Mouse (Mus musculus): Measurements from ENCODE around the gene Hist1h2ao.
A peak's percentile ranks its signal among the peaks of the same experiment; 100 is the strongest.
"Not testable (repeated sequence)": the region's sequence is repeated elsewhere in the genome, so short reads cannot be mapped to it uniquely, and the experiment has no call there.

Hist1h2ao gene

GRCm38 (mm10) chr13:21811074-21811473, 809 bp downstream of the Hist1h2ao start:
- not testable (repeated sequence) for DNase-seq (ENCODE audit: low spot score in 2 of 2)

GRCm38 (mm10) chr13:21811539-21811938, 1.3 kb downstream of the Hist1h2ao start, which contains the start of gene Hist1h4m:
Gene Hist1h4m, plus strand, starts transcription at chr13:21811746.
- peak; percentile 64 to 78 for DNase-seq (ENCODE audit: low spot score in 2 of 2)

- peak; percentile 26 to 59 for DNase-seq (ENCODE audit: low spot score in 2 of 2)
Observed at GRCm38 (mm10) chr13:21812092-21812491, 1.8 kb downstream of the Hist1h2ao start.

DNA sequence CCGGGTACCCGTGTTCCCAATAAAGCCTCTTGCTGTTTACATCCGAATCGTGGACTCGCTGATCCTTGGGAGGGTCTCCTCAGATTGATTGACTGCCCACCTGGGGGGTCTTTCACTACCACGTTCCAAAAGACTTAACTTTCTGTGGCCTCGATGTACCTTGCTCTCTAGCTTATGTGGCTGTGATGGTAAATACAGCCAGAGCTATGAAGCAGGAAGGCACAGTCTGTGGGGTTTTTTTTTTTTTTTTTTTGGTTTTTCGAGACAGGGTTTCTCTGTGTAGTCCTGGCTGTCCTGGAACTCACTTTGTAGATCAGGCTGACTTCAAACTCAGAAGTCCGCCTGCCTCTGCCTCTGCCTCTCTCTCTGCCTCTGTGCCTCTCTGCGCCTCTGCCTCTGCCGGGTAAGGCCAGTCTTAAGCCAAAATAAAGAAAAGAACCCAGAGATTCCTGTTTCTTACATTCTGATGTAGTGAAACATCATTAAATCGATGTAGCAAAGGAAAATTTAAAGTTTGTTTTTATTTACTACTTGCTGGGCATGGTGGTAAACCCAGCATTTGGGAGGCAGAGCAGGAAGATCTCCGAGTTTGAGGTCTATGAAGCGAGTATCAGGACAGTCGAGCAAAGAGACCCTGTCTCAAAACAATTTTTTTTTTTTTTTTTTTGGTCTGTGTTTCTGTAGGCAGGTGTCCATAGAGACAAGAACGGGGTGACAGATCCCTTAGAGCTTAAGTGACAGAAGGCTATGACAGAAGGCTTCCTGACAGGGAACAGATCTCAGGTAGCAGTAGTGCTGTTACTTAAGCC, 10.0 kb downstream of the Hist1h2ao start:
- DNase-seq (ENCODE audit: low spot score in 2 of 2) = not testable (repeated sequence)

GRCm38 (mm10) chr13:21828511-21828910, 18.2 kb downstream of the Hist1h2ao start:
- DNase-seq (ENCODE audit: low spot score in 2 of 2) = peak in 1 of 2 experiments; percentile 35

DNA sequence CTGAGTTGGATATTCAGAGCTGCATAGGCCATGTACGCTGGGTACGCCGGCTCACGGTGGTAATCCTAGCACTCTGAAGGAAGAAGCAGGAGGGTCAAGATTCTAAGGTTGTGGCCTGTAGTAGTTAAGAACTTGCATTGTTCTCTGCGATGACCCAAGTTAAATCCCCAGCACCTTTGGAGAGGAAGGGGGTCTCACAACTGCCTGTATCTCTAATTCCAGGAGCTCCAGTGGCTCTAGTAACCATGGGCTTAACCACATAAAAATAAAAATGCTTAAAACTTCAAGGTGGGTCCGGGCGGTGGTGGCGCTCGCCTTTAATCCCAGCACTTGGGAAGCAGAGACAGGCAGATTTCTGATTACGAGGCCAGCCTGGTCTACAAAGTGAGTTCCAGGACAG, 20.1 kb downstream of the Hist1h2ao start:
- peak in 1 of 2 experiments; percentile 62 for DNase-seq (ENCODE audit: low spot score in 2 of 2)

- peak; percentile 42 to 73 for DNase-seq (ENCODE audit: low spot score in 2 of 2)
Observed at GRCm38 (mm10) chr13:21831418-21832394, 21.4 kb downstream of the Hist1h2ao start, which contains the start of gene Hist1h4n. Gene Hist1h4n, minus strand, starts transcription at chr13:21832196.

GRCm38 (mm10) chr13:21833461-21833860, 23.2 kb downstream of the Hist1h2ao start, which contains the start of the genes Hist1h2ap and Hist1h2br:
Gene Hist1h2ap, minus strand, starts transcription at chr13:21833507.
Gene Hist1h2br, plus strand, starts transcription at chr13:21833743.
- not testable (repeated sequence) for DNase-seq (ENCODE audit: low spot score in 2 of 2)

DNA sequence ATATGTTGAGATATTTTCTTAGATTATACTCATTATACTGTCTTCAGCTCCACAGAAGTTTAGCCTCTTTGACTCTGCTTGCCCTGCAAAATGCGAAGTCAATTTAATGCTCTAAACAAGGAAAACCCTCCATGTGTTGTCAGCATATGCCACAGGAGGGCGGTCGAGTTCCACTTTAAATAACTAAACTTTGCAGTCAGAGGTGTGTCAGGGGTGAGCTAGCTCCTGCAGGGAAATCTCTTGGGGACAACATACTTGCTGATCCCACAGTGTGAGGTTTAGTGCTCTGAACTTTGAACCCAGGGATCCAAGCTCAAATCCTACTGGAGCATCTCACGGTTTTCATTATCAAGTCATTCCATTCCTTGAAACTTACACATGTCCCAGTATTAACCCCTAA, 30.2 kb downstream of the Hist1h2ao start:
- not testable (repeated sequence) for DNase-seq (ENCODE audit: low spot score in 2 of 2)

- DNase-seq (ENCODE audit: low spot score in 2 of 2) = not testable (repeated sequence)
Observed at GRCm38 (mm10) chr13:21846356-21846755, 36.1 kb downstream of the Hist1h2ao start.

DNA sequence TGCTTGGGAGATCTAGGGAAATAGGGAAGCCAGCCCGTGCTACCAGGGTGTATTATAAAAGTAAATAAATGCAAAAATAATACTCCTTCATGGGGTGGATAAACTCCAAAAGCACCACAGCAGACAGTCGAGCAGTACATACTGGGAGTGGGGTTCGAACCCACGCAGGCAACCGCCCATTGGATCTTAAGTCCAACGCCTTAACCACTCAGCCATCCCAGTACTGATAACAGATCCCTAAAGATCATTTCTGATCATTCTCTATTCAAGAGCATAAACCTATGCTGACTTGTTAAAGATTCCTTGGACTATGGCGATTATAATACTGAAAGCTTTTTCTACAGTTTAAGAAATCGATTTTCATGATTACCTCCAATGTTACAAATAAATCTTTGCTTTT, 37.6 kb downstream of the Hist1h2ao start:
- no peak for DNase-seq (ENCODE audit: low spot score in 2 of 2)

- DNase-seq (ENCODE audit: low spot score in 2 of 2) = not testable (repeated sequence)
Observed at GRCm38 (mm10) chr13:21850696-21851095, 40.4 kb downstream of the Hist1h2ao start.

DNA sequence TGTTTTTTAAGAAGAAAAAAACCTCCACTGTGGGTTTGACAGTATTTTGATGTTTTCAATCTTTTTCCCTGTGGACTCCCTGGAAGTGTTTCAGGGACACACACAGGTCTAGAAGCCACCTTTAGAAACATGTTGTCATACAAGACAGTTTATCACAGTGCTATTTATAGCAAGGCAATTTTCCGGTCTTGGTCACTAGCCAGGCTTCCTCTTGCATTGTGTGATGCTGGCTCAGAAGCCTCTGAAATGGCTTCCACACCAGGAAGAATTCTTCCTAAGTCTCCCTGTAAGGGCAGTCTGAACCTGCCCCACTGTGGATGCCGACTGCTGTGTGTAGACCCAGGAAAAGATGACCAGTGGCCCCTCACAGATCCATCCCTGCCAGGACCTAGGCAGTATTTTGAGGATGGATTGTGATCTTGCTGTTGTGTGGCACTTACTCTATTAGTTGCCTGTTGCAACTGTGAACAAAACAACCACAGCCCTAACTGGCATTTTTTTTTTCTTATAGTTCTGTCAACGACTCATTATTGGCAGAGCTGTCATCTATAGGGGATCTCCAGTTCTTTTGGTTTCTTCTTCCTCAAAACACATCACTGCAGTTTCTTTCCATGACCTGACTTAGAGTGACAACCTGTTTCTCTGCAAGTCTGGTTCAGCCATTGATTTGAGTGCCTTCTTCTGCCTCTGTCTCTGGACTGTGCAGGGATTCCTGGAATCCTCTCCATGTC, 42.1 kb downstream of the Hist1h2ao start:
- no peak for DNase-seq (ENCODE audit: low spot score in 2 of 2)

DNA sequence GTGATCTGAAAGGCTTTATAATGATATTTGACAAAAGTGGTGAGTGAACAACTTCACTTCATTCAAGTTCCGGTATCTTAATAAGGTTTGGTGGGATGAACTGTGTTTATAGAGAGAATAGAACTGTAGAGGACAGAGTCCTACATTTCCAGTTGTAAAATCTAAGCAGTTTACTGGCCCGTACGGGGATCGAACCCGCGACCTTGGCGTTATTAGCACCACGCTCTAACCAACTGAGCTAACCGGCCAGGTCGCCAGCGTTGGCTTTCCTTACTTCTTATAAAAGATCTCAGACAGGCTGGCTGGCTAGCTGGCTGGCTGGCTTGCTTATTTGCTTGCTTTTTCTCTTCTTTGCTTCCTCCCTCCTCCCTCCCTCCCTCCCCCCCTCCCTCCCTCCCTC, 44.9 kb downstream of the Hist1h2ao start:
- peak; percentile 71 to 85 for DNase-seq (ENCODE audit: low spot score in 2 of 2)

DNA sequence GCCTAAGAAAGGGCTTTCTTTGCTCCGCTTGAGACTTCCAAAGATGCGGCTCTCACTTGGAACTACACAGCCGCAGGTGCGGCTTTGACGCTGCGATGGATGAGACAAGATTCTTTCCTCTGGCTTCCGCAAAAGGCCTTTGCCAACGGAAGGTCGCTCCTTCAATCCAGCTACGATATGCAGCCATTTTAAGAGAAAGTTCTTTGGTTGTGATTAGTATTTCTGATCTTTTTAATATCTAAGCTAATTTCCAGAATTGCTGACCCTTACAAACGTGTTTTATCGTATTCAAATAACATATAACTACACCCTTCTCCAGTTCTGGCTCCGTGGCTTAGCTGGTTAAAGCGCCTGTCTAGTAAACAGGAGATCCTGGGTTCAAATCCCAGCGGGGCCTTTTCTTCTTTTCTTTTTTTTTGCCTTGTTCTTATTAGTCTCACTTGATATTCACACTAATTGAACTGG, 45.5 kb downstream of the Hist1h2ao start:
- DNase-seq (ENCODE audit: low spot score in 2 of 2) = peak in 1 of 2 experiments; percentile 30

Measured in spleen, postnatal 4 days (tissue).